Mouse (Mus musculus) heart, embryonic 14.5 days (tissue): ENCODE measurements around the gene Ccdc162. TPM values are rescaled to one million over a fixed set of nuclear protein-coding genes. Genes with fewer than 3 reads are reported as not detected.

Experiments used
- ATAC-seq: fragments of 200-750 bp; cut with Nextera tagmentation; 2 replicates; pipeline ENCODE4 v1.8.0; 2017; ENCODE audit warnings: low read depth, moderate TSS enrichment; ENCODE audit not compliant: insufficient number of reproducible peaks, insufficient read depth, low FRiP score
- H3K27ac ChIP-seq, 2 experiments: fragments of 200-500 bp in 1 of 2; fragments of 300-500 bp in 1 of 2; sonication (generic) in 1 of 2; replicated peaks in 1 of 2; 2 replicates each; pipeline ENCODE4 v1.5.1; 2012 to 2014; ENCODE audit warnings: low read depth in 2 of 2, low read length in 2 of 2, control low read depth in 1 of 2, mild to moderate bottlenecking in 1 of 2, mixed read lengths in 1 of 2; ENCODE audit not compliant: control insufficient read depth in 1 of 2, insufficient read depth in 1 of 2
- H3K27me3 ChIP-seq: fragments of 300-500 bp; sonication (generic); 2 replicates; pipeline ENCODE4 v1.6.1; 2014; ENCODE audit warnings: mild to moderate bottlenecking, low read length, control low read depth; ENCODE audit not compliant: control insufficient read depth, insufficient read depth
- H3K36me3 ChIP-seq: fragments of 300-500 bp; sonication (generic); 2 replicates; pipeline ENCODE4 v1.6.1; 2014; ENCODE audit warnings: mild to moderate bottlenecking, control low read depth, low read length, mixed read lengths; ENCODE audit not compliant: control insufficient read depth, insufficient read depth
- H3K4me1 ChIP-seq, 2 experiments: fragments of 200-500 bp in 1 of 2; fragments of 300-500 bp in 1 of 2; sonication (generic) in 1 of 2; 2 replicates each; pipeline ENCODE4 v1.6.1; 2012 to 2014; ENCODE audit warnings: low read length in 2 of 2, control low read depth in 1 of 2, mixed read lengths in 1 of 2; ENCODE audit not compliant: control insufficient read depth in 2 of 2, insufficient read depth in 2 of 2
- H3K4me2 ChIP-seq: fragments of 300-500 bp; sonication (generic); 2 replicates; pipeline ENCODE4 v1.6.1; 2014; ENCODE audit warnings: mild to moderate bottlenecking, low read length
- H3K4me3 ChIP-seq, 2 experiments: fragments of 200-500 bp in 1 of 2; fragments of 300-500 bp in 1 of 2; sonication (generic) in 1 of 2; 2 replicates each; pipeline ENCODE4 v1.5.1; 2012 to 2014; ENCODE audit warnings: low read length in 2 of 2, mild to moderate bottlenecking in 2 of 2, control low read depth in 1 of 2, low read depth in 1 of 2, moderate library complexity in 1 of 2; ENCODE audit not compliant: control insufficient read depth in 1 of 2, insufficient read depth in 1 of 2
- H3K9ac ChIP-seq: fragments of 300-500 bp; sonication (generic); 2 replicates; pipeline ENCODE4 v1.6.1; 2014; ENCODE audit warnings: mild to moderate bottlenecking, low read length
- H3K9me3 ChIP-seq: fragments of 300-500 bp; sonication (generic); 2 replicates; pipeline ENCODE4 v1.6.1; 2016; ENCODE audit warnings: low read length, control low read depth; ENCODE audit not compliant: control insufficient read depth
- WGBS: fragments of 180-500 bp; shearing (Covaris S2); extraction: QIAGEN DNeasy Blood & Tissue Kit; methylation state at CpG from one replicate; pipeline ENCODE4 v1.1.7; 2014; 5-methylcytosine and 5-hydroxymethylcytosine counted together
- polyA plus RNA-seq: library from polyadenylated mRNA; unstranded; fragments of >200 nt; fragmentation: Nextera tagmentation; extraction: Ambion mirVana; gene quantifications from 2 replicates; pipeline ENCODE4 v1.2.1, GENCODE M21; 2014

Gene Ccdc162
- polyA plus RNA-seq, 1 experiment from 2014 or later: 0.20 TPM

DNA sequence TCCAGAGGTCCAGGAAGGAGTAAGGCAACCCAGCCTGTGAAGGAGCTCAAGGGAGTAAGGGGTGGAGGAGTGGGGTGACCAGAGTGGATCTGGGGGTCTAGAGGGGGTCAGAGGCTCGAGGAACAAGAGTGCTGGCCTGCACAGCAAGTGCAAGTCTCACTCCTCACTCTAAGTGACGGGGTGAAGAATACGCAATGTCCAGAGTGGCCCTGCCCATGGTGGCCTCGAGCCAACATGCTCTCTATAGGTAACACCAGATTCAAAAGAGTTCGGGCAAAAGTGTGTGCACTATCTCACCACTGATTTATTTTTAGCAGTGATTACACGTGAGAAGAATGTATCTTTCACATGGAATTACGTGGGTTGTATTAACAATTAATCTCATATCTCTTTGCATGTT lies 63.4 kb downstream of the Ccdc162 start:
- Histone ChIP-seq H3K27ac (peak overlapping the region in 1 of 2 experiments; percentile 15; a peak in 1 of 4 replicates), H3K4me3 (no peak overlapping the region), H3K4me1 (peaks cover 7 to 16% of the 10 kb centered on the region in 2 experiments), H3K27me3 (no peaks in the 10 kb centered on the region), H3K9ac (no peak overlapping the region), H3K4me2 (peak overlapping the region; percentile 24), H3K36me3 (no peaks in the 10 kb centered on the region), H3K9me3 (no peaks in the 10 kb centered on the region)
- WGBS: 27% methylated on average over 7 of the region's 7 CpGs
- no peak for ATAC-seq

DNA sequence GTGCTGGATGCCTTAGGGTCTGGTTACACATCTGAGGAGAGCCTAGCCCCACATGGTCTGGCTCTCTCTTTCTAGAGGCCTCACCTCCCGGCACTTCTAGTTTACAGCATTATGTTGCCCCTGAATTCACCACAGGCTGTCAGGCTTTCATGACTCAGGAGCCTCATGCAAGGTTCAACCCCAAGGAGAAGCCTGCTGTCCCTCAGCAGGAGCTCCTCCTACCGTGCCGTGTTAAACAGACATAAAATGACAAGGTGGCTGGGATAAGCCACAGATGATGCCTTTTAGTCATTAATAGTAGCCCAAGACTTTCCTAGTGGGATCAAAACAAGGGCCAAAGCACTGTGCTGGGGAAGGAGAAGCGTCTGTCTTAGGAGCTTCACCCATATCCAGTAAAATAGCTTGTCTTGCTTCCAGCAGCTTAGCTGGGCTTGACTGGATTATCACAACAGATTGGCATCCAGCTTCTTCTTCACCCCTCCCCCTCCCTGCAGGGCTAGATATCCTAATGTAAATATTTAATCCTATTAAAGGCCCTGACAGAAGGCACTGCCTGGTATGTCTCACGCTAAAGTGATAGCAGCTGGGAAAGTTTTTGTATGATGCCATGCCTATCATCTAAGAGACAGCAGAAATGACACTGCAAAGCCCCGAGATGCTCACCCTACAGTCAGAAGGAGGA lies 64.2 kb downstream of the Ccdc162 start:
- no peak for ATAC-seq
- Histone ChIP-seq H3K9ac (no peak overlapping the region), H3K36me3 (no peaks in the 10 kb centered on the region), H3K9me3 (no peaks in the 10 kb centered on the region), H3K27me3 (no peaks in the 10 kb centered on the region), H3K4me2 (peak overlapping the region; percentile 24), H3K4me3 (no peak overlapping the region), H3K4me1 (peaks cover 7 to 16% of the 10 kb centered on the region in 2 experiments), H3K27ac (peak overlapping the region in 1 of 2 experiments; percentile 15; a peak in 1 of 4 replicates)
- 17% methylated on average over 6 of the region's 6 CpGs for WGBS

DNA sequence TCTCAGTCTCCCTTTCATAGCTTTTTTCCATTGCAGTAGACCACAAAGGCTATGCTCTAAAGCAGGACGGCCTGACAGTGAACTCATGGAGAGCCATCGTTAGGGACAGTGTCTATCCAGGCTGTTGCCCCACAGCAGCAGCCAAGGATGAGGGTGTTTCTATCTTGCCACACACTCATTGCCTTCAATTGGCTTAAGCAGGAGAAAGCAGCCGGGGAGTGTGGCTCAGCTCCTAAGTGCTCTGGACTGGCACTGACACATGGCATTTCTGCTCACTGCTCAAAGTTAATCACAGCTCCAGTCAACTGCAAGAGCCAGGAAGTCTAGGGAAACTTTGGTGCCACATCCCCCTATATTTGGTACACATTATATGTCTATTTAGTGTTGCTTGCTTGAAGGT lies 64.9 kb downstream of the Ccdc162 start:
- Histone ChIP-seq H3K27ac (no peak overlapping the region), H3K4me1 (peaks cover 7 to 16% of the 10 kb centered on the region in 2 experiments), H3K9ac (no peak overlapping the region), H3K36me3 (no peaks in the 10 kb centered on the region), H3K9me3 (no peaks in the 10 kb centered on the region), H3K27me3 (no peaks in the 10 kb centered on the region), H3K4me2 (no peak overlapping the region), H3K4me3 (no peak overlapping the region)
- 79% methylated on average over 3 of the region's 3 CpGs for WGBS
- ATAC-seq: no peak

DNA sequence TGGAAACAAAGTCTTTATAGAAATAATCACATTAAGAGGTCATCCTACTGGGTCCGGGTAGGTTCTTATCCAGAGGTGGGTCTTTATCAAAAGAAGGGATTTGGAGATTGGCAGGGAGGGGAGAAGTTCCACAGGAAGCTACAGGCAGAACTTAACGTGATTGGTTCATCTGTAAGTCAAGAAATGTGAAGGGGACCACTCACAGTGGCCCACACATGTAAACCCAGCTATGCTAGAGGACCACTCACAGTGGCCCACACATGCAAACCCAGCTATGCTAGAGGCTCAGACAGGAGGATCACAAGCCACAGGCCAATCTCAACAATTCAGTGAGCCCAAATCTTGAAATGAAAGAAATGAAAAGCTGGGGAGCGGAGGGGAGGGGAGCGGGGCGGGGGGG lies 67.2 kb downstream of the Ccdc162 start:
- ATAC-seq: no peak
- no peak overlapping the region for H3K4me2 ChIP-seq
- peaks cover 7 to 16% of the 10 kb centered on the region in 2 experiments for H3K4me1 ChIP-seq
- H3K27ac ChIP-seq: no peak overlapping the region
- H3K9me3 ChIP-seq: no peaks in the 10 kb centered on the region
- no peak overlapping the region for H3K4me3 ChIP-seq
- H3K27me3 ChIP-seq: no peaks in the 10 kb centered on the region
- no peaks in the 10 kb centered on the region for H3K36me3 ChIP-seq
- H3K9ac ChIP-seq: no peak overlapping the region
- WGBS: 82% methylated on average over 5 of the region's 5 CpGs

DNA sequence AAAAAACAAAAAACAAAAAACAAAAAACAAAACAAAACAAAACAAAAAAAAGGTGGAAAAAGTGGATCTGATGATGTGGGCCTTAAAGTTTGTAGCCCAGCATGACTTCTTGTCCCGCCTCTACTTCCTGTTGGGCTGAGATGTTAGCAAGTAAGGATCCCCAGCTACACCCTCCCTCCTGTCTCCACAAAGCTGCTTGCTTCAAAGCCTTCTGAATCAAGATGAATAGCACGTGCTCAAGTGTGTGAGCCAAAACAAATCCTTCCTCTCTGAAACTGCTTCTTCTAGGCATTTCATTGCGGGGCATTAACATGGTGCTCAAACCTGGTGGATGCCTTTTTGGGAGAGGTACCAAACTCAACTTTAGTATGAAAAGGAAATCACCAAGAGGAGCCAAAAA lies 77.7 kb downstream of the Ccdc162 start:
- Histone ChIP-seq H3K9ac (no peak overlapping the region), H3K36me3 (no peaks in the 10 kb centered on the region), H3K4me3 (no peak overlapping the region), H3K27ac (no peak overlapping the region), H3K4me1 (no peaks in the 10 kb centered on the region), H3K27me3 (no peaks in the 10 kb centered on the region), H3K4me2 (no peak overlapping the region), H3K9me3 (no peaks in the 10 kb centered on the region)
- 57% methylated on average over 3 of the region's 3 CpGs for WGBS
- ATAC-seq: no peak

DNA sequence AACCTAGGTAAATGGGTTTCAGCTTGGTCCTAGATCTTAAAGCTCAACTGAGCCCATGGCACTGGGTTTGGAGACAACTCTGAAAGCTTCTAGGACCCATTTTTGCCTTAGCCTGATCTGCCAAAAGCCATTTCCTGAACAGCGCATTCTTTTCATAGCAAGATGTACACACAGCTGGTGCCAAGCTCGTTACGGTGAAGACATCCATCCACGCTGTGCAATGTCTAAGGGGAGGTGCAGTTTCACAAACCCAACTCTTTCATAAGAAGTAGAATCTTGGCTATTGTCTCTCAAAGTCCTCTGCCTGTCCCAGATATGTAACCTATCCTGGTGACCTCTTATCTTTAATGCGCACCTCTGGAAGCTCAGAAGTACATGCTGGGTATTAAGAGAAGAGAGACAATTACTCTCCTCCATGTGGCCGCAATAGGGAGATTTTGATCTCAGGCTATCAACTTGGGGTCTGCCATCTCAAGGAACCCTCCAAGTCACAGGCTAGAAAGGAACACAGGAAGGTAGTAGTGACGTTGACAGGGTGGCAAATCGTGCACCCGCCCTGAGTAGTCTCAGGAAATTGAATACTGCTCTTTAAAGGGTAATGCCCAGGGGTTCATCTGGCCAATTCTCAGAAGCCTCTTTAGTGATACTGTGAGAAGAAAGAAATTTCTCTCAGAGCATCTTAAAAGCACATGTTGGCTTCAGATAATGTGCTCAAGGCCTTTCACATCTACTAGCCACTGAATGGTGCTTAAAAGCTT lies 81.0 kb downstream of the Ccdc162 start:
- Histone ChIP-seq H3K27me3 (no peaks in the 10 kb centered on the region), H3K36me3 (no peaks in the 10 kb centered on the region), H3K4me2 (no peak overlapping the region), H3K9ac (no peak overlapping the region), H3K27ac (no peak overlapping the region), H3K4me3 (no peak overlapping the region), H3K9me3 (no peaks in the 10 kb centered on the region), H3K4me1 (no peaks in the 10 kb centered on the region)
- WGBS: 65% methylated on average over 9 of the region's 9 CpGs
- no peak for ATAC-seq

DNA sequence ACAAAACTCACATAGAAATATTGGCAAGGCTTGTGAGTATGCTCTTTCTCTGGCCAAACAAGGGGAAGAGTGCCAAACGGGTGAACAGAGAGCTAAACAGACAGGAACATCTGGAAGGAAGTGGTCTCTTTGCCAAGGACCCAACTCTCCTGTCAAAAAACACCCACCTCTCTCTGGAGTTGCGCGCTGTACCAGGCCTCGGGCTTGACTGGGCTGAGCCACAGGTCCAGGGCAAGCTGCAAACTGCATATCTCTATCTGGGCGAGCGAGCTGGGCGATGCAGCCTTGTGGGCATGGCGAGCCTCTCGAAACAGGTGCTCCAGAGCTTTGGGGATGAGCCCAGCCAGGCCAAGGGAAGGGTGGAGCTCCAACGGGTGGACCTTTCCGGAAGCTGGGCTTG lies 82.6 kb downstream of the Ccdc162 start:
- H3K27ac ChIP-seq: no peak overlapping the region
- no peaks in the 10 kb centered on the region for H3K9me3 ChIP-seq
- H3K4me3 ChIP-seq: no peak overlapping the region
- no peak overlapping the region for H3K4me2 ChIP-seq
- no peak for ATAC-seq
- H3K4me1 ChIP-seq: no peaks in the 10 kb centered on the region
- H3K9ac ChIP-seq: no peak overlapping the region
- no peaks in the 10 kb centered on the region for H3K27me3 ChIP-seq
- H3K36me3 ChIP-seq: no peaks in the 10 kb centered on the region
- 92% methylated on average over 11 of the region's 11 CpGs for WGBS
